Mouse (Mus musculus): ENCODE measurements at regions not wholly inside any gene's neighbourhood (a gene's known extent, or its start where the extent isn't known, plus 50 kb on each side); places are given as distances from the start of the nearest gene placed in this dataset.
A peak's percentile ranks its signal among the peaks of the same experiment; 100 is the strongest.

GRCm38 (mm10) chr3:136611682-136612081 lies 58.2 kb upstream of the Ppp3ca start:
- no peak for DNase-seq (ENCODE audit: extremely low spot score in 1 of 2, low spot score in 2 of 2)
- intact Hi-C loops (cut with DNase I): no loop called here

- DNase-seq (ENCODE audit: extremely low spot score in 1 of 2, low spot score in 2 of 2): no peak
- intact Hi-C loops (cut with DNase I): no loop called here
Observed at GRCm38 (mm10) chr3:136610556-136610924, 59.4 kb upstream of the Ppp3ca start.

- intact Hi-C loops (cut with DNase I): no loop called here
- peak in 1 of 2 experiments; percentile 87 for DNase-seq (ENCODE audit: extremely low spot score in 1 of 2, low spot score in 2 of 2)
Observed at GRCm38 (mm10) chr3:136609855-136610555, 59.9 kb upstream of the Ppp3ca start.

GRCm38 (mm10) chr3:136601706-136602105 lies 68.2 kb upstream of the Ppp3ca start:
- no peak for DNase-seq (ENCODE audit: extremely low spot score in 1 of 2, low spot score in 2 of 2)
- intact Hi-C loops (cut with DNase I): no loop called here

GRCm38 (mm10) chr3:136583937-136584336 lies 86.0 kb upstream of the Ppp3ca start:
- intact Hi-C loops (cut with DNase I): no loop called here
- DNase-seq (ENCODE audit: extremely low spot score in 1 of 2, low spot score in 2 of 2): no peak

- intact Hi-C loops (cut with DNase I): no loop called here
- DNase-seq (ENCODE audit: extremely low spot score in 1 of 2, low spot score in 2 of 2): no peak
Observed at GRCm38 (mm10) chr3:136578016-136578415, 91.9 kb upstream of the Ppp3ca start.

- DNase-seq (ENCODE audit: extremely low spot score in 1 of 2, low spot score in 2 of 2): no peak
- intact Hi-C loops (cut with DNase I): no loop called here
Observed at GRCm38 (mm10) chr3:136570517-136570916, 99.4 kb upstream of the Ppp3ca start.

GRCm38 (mm10) chr3:136556488-136556887 lies 113.4 kb upstream of the Ppp3ca start:
- no peak for DNase-seq (ENCODE audit: extremely low spot score in 1 of 2, low spot score in 2 of 2)
- intact Hi-C loops (cut with DNase I): no loop called here

GRCm38 (mm10) chr3:136549471-136549870 lies 120.5 kb upstream of the Ppp3ca start:
- DNase-seq (ENCODE audit: extremely low spot score in 1 of 2, low spot score in 2 of 2): no peak
- intact Hi-C loops (cut with DNase I): no loop called here

GRCm38 (mm10) chr3:136531604-136532003 lies 138.3 kb upstream of the Ppp3ca start:
- intact Hi-C loops (cut with DNase I): no loop called here
- DNase-seq (ENCODE audit: extremely low spot score in 1 of 2, low spot score in 2 of 2): no peak

- no peak for DNase-seq (ENCODE audit: extremely low spot score in 1 of 2, low spot score in 2 of 2)
- intact Hi-C loops (cut with DNase I): no loop called here
Observed at GRCm38 (mm10) chr3:136508575-136508974, 161.3 kb upstream of the Ppp3ca start.

- no peak for DNase-seq (ENCODE audit: extremely low spot score in 1 of 2, low spot score in 2 of 2)
Observed at GRCm38 (mm10) chr3:136507070-136507469, 162.9 kb upstream of the Ppp3ca start.

GRCm38 (mm10) chr3:136494831-136495230 lies 169.0 kb upstream of the Bank1 start:
- intact Hi-C loops (cut with DNase I): no loop called here
- DNase-seq (ENCODE audit: extremely low spot score in 1 of 2, low spot score in 2 of 2): no peak

More at GRCm38 (mm10) chr3:136507070-136507469, 162.9 kb upstream of the Ppp3ca start:
- intact Hi-C loops (cut with DNase I): no loop called here

GRCm38 (mm10) chr3:136491683-136492082 lies 165.8 kb upstream of the Bank1 start:
- intact Hi-C loops (cut with DNase I): no loop called here
- no peak for DNase-seq (ENCODE audit: extremely low spot score in 1 of 2, low spot score in 2 of 2)

- intact Hi-C loops (cut with DNase I): no loop called here
- no peak for DNase-seq (ENCODE audit: extremely low spot score in 1 of 2, low spot score in 2 of 2)
Observed at GRCm38 (mm10) chr3:136471693-136472092, 145.8 kb upstream of the Bank1 start.

- DNase-seq (ENCODE audit: extremely low spot score in 1 of 2, low spot score in 2 of 2): no peak
- intact Hi-C loops (cut with DNase I): no loop called here
Observed at GRCm38 (mm10) chr3:136462747-136463146, 136.9 kb upstream of the Bank1 start.

GRCm38 (mm10) chr3:136456471-136457117 lies 130.7 kb upstream of the Bank1 start:
- intact Hi-C loops (cut with DNase I): no loop called here
- DNase-seq (ENCODE audit: extremely low spot score in 1 of 2, low spot score in 2 of 2): peak in 1 of 2 experiments; percentile 20

- intact Hi-C loops (cut with DNase I): no loop called here
- DNase-seq (ENCODE audit: extremely low spot score in 1 of 2, low spot score in 2 of 2): no peak
Observed at GRCm38 (mm10) chr3:136455651-136456470, 130.0 kb upstream of the Bank1 start.

- no peak for DNase-seq (ENCODE audit: extremely low spot score in 1 of 2, low spot score in 2 of 2)
- intact Hi-C loops (cut with DNase I): no loop called here
Observed at GRCm38 (mm10) chr3:136454967-136455366, 129.1 kb upstream of the Bank1 start.

All from left cerebral cortex, postnatal 10 days (tissue).